Comparison of ENCODE assay signal across 8 mouse cellular contexts in genomic region chr1:155972146-155973067, GRCm38 (mm10). TPM values are rescaled to one million over a fixed set of nuclear protein-coding genes. Genes with fewer than 3 reads are reported as not detected.
A peak's percentile ranks its signal among the peaks of the same experiment; 100 is the strongest.
DNase-seq lines count a peak whose midpoint lies in the region; ATAC-seq and TF ChIP-seq lines count a peak whose summit lies in the region.

No protein-coding gene starts in this region.

- peak overlapping the region; percentile 94 for H3K9ac ChIP-seq in limb, embryonic 14.5 days (ENCODE audit: low read depth, low read length, severe bottlenecking)
- H3K9ac ChIP-seq in midbrain, embryonic 16.5 days (ENCODE audit: low read depth, low read length): peak overlapping the region; percentile 98

- no peak for TF ChIP-seq CTCF in gastrocnemius, adult 2 months (IDR thresholded peaks at IDR 0.05)

- peak; percentile 68 for DNase-seq in gastrocnemius, adult 2 months
- no peak for DNase-seq in gastrocnemius, postnatal 36 days
- peak; percentile 5 for DNase-seq in thymus, postnatal 0 days (ENCODE audit: low spot score)
- DNase-seq in thymus, postnatal 14 days: no peak
- DNase-seq in limb, embryonic 14.5 days (ENCODE audit: low spot score): no peak
- no peak for DNase-seq in adrenal gland, adult (ENCODE audit: inconsistent age in 2 of 2, low spot score in 1 of 2)

- H3K36me3 ChIP-seq in erythroblast, embryonic 14.5 days (ENCODE audit: control insufficient read depth): peaks cover 15% of the 10 kb centered on the region
- no peaks in the 10 kb centered on the region for H3K36me3 ChIP-seq in limb, embryonic 14.5 days (ENCODE audit: control insufficient read depth, insufficient read depth, low read length)
- H3K36me3 ChIP-seq in midbrain, embryonic 16.5 days (ENCODE audit: control insufficient read depth, insufficient read depth, low read length): no peaks in the 10 kb centered on the region

- intact Hi-C loops in gastrocnemius, adult 2 months (cut with DNase I): loop anchor here (1.0 kb wide), 1 partner anchor 62 kb away; no protein-coding TSS in a partner anchor
- intact Hi-C loops in gastrocnemius, postnatal 36 days (cut with DNase I): loop anchor here (5.0 kb wide), 1 partner anchor 55 kb away; no protein-coding TSS in a partner anchor

- WGBS in limb, embryonic 14.5 days: 3% methylated on average over 20 of the region's 51 CpGs
- WGBS in midbrain, embryonic 16.5 days: 3% methylated on average over 47 of the region's 51 CpGs

- H3K4me3 ChIP-seq in gastrocnemius, adult 2 months: peak overlapping the region; percentile 80
- peak overlapping the region; percentile 100 for H3K4me3 ChIP-seq in erythroblast, embryonic 14.5 days (replicated peaks)
- peak overlapping the region; percentile 96 for H3K4me3 ChIP-seq in limb, embryonic 14.5 days (replicated peaks; ENCODE audit: low read length)
- peak overlapping the region; percentile 96 for H3K4me3 ChIP-seq in midbrain, embryonic 16.5 days (ENCODE audit: low read depth, low read length)

- H3K4me1 ChIP-seq in erythroblast, embryonic 14.5 days (ENCODE audit: control insufficient read depth): peaks cover 40% of the 10 kb centered on the region
- H3K4me1 ChIP-seq in limb, embryonic 14.5 days (ENCODE audit: control insufficient read depth, insufficient read depth, low read length): peaks cover 17% of the 10 kb centered on the region
- peaks cover 33% of the 10 kb centered on the region for H3K4me1 ChIP-seq in midbrain, embryonic 16.5 days (ENCODE audit: control insufficient read depth, insufficient read depth, low read length)

- peak overlapping the region; percentile 94 for H3K27ac ChIP-seq in gastrocnemius, adult 2 months
- peak overlapping the region; percentile 88 for H3K27ac ChIP-seq in limb, embryonic 14.5 days (replicated peaks; ENCODE audit: low read depth, low read length)
- peak overlapping the region; percentile 98 for H3K27ac ChIP-seq in midbrain, embryonic 16.5 days (ENCODE audit: low read length)

- no peaks in the 10 kb centered on the region for H3K9me3 ChIP-seq in erythroblast, embryonic 14.5 days (ENCODE audit: control insufficient read depth, low read length)
- no peaks in the 10 kb centered on the region for H3K9me3 ChIP-seq in limb, embryonic 14.5 days (ENCODE audit: control insufficient read depth, low read length)
- H3K9me3 ChIP-seq in midbrain, embryonic 16.5 days (replicated peaks; ENCODE audit: control insufficient read depth, low read length, poor library complexity, severe bottlenecking): no peaks in the 10 kb centered on the region

- no peaks in the 10 kb centered on the region for H3K27me3 ChIP-seq in erythroblast, embryonic 14.5 days (ENCODE audit: control insufficient read depth)
- no peaks in the 10 kb centered on the region for H3K27me3 ChIP-seq in limb, embryonic 14.5 days (ENCODE audit: control insufficient read depth, insufficient read depth, low read length)
- no peaks in the 10 kb centered on the region for H3K27me3 ChIP-seq in midbrain, embryonic 16.5 days (ENCODE audit: control insufficient read depth, insufficient read depth, low read depth, low read length)

- TF ChIP-seq POLR2A in limb, embryonic 14.5 days (IDR thresholded peaks at IDR 0.05; ENCODE audit: borderline replicate concordance, extremely low read depth, insufficient read depth, insufficient read length): no peak

- peak; percentile 34 for ATAC-seq in limb, embryonic 14.5 days (ENCODE audit: low FRiP score, low read depth)
- no peak; the same call in none of the 2 replicates for ATAC-seq in midbrain, embryonic 16.5 days

- H3K4me2 ChIP-seq in limb, embryonic 14.5 days (replicated peaks; ENCODE audit: low read depth, low read length, severe bottlenecking): peak overlapping the region; percentile 73
- peak overlapping the region; percentile 83 for H3K4me2 ChIP-seq in midbrain, embryonic 16.5 days (ENCODE audit: low read length)

RNA-seq across cellular contexts. Expression of gene Cep350, which starts 0.6 kb away (rescaled TPM):
- total RNA-seq in gastrocnemius, adult 2 months (2021): 10 to 100 TPM; 39.6 to 41.6 TPM
- total RNA-seq in gastrocnemius, postnatal 36 days (2021): 10 to 100 TPM; 34.3 to 35.2 TPM
- polyA plus RNA-seq in thymus, postnatal 0 days (2015; fragmentation: Nextera tagmentation; extraction: Ambion mirVana): 10.4 and 16.9 TPM in 2 replicates
- 0.15 and 0.38 TPM in 2 replicates for polyA plus RNA-seq in erythroblast, embryonic 14.5 days (2012)
- 10.8 and 10.9 TPM in 2 replicates for polyA plus RNA-seq in limb, embryonic 14.5 days (2012; rRNA removed)
- 13.4 and 15.0 TPM in 2 replicates for polyA plus RNA-seq in limb, embryonic 14.5 days (2014; fragmentation: Nextera tagmentation; extraction: Ambion mirVana)
- 8.8 and 9.9 TPM in 2 replicates for polyA plus RNA-seq in midbrain, embryonic 16.5 days (2015; fragmentation: Nextera tagmentation; extraction: Ambion mirVana)

Comparison
In these comparisons a context has a peak if more than half of its experiments do, and no peak if none do; other contexts are left out.
1. DNase-seq: peak in gastrocnemius, adult 2 months (single experiment) and thymus, postnatal 0 days (single experiment); none in gastrocnemius, postnatal 36 days (0 of 2), thymus, postnatal 14 days (single experiment), limb, embryonic 14.5 days (single experiment) and adrenal gland, adult (0 of 2).
2. Peak in every context shown above with its lines, with median percentiles within 50 percentile points of each other: H3K27ac ChIP-seq and H3K4me3 ChIP-seq.